8 mouse cellular contexts compared by ENCODE assay signal in genomic region chr7:110615151-110615631, GRCm38 (mm10). TPM values are rescaled to one million over a fixed set of nuclear protein-coding genes. Genes with fewer than 3 reads are reported as not detected.
DNase-seq lines count a peak whose midpoint lies in the region; ATAC-seq lines count a peak whose summit lies in the region.

No protein-coding gene starts in this region.

- H3K27me3 ChIP-seq in embryonic facial prominence, embryonic 13.5 days: no peaks in the 10 kb centered on the region; the same call in 1 of the 2 replicates
- peaks cover 5% of the 10 kb centered on the region; the same call in 1 of the 2 replicates for H3K27me3 ChIP-seq in heart, embryonic 13.5 days (replicated peaks)
- H3K27me3 ChIP-seq in kidney, embryonic 15.5 days: peaks cover 8% of the 10 kb centered on the region; the same call in 1 of the 2 replicates
- H3K27me3 ChIP-seq in liver, embryonic 11.5 days (replicated peaks; ENCODE audit: control insufficient read depth, insufficient read depth, low read length): peaks cover 57% of the 10 kb centered on the region

- peaks cover 18% of the 10 kb centered on the region for H3K4me1 ChIP-seq in embryonic facial prominence, embryonic 13.5 days
- H3K4me1 ChIP-seq in heart, embryonic 13.5 days: peaks cover 54% of the 10 kb centered on the region
- peaks cover 21% of the 10 kb centered on the region for H3K4me1 ChIP-seq in kidney, embryonic 15.5 days
- H3K4me1 ChIP-seq in liver, embryonic 11.5 days (replicated peaks; ENCODE audit: control insufficient read depth, insufficient read depth, low read length): peaks cover 11% of the 10 kb centered on the region

- DNase-seq in urinary bladder, postnatal 14 days (ENCODE audit: low spot score): peak; percentile 71
- DNase-seq in urinary bladder, postnatal 10 days (ENCODE audit: low spot score): no peak
- peak; percentile 58 for DNase-seq in liver, embryonic 11.5 days (ENCODE audit: low spot score)
- peak; percentile 42 for DNase-seq in naive thymus-derived CD4-positive, alpha-beta T cell, adult 2 months (ENCODE audit: low read depth)
- peak; percentile 53 for DNase-seq in urinary bladder, postnatal 25 days (ENCODE audit: low spot score)

- peak; percentile 43; the same call in 1 of the 2 replicates for ATAC-seq in embryonic facial prominence, embryonic 13.5 days (ENCODE audit: insufficient number of reproducible peaks, insufficient read depth, low FRiP score, low TSS enrichment, low read depth)
- no peak for ATAC-seq in heart, embryonic 13.5 days (ENCODE audit: extremely low read depth, insufficient number of reproducible peaks, low FRiP score, low TSS enrichment)
- ATAC-seq in kidney, embryonic 15.5 days (replicated peaks; ENCODE audit: low FRiP score): peak; percentile 47
- ATAC-seq in liver, embryonic 11.5 days (replicated peaks; ENCODE audit: low FRiP score): peak; percentile 25; the same call in 1 of the 2 replicates

- H3K9ac ChIP-seq in embryonic facial prominence, embryonic 13.5 days: peak overlapping the region; percentile 93
- peak overlapping the region; percentile 97 for H3K9ac ChIP-seq in heart, embryonic 13.5 days
- peak overlapping the region; percentile 92 for H3K9ac ChIP-seq in kidney, embryonic 15.5 days
- H3K9ac ChIP-seq in liver, embryonic 11.5 days (ENCODE audit: low read depth, low read length): peak overlapping the region; percentile 76

- no peaks in the 10 kb centered on the region for H3K9me3 ChIP-seq in embryonic facial prominence, embryonic 13.5 days
- H3K9me3 ChIP-seq in heart, embryonic 13.5 days: no peaks in the 10 kb centered on the region
- H3K9me3 ChIP-seq in kidney, embryonic 15.5 days (replicated peaks): no peaks in the 10 kb centered on the region
- H3K9me3 ChIP-seq in liver, embryonic 11.5 days (ENCODE audit: control insufficient read depth, low read length): no peaks in the 10 kb centered on the region

- 0% methylated on average over 20 of the region's 20 CpGs for WGBS in embryonic facial prominence, embryonic 13.5 days
- under 1% methylated on average over 19 of the region's 20 CpGs for WGBS in heart, embryonic 13.5 days
- under 1% methylated on average over 20 of the region's 20 CpGs for WGBS in kidney, embryonic 15.5 days
- 1% methylated on average over 20 of the region's 20 CpGs for WGBS in liver, embryonic 11.5 days

- peak overlapping the region; percentile 97 for H3K27ac ChIP-seq in embryonic facial prominence, embryonic 13.5 days
- peak overlapping the region; percentile 98 for H3K27ac ChIP-seq in heart, embryonic 13.5 days (replicated peaks)
- peak overlapping the region; percentile 98 for H3K27ac ChIP-seq in kidney, embryonic 15.5 days
- peak overlapping the region; percentile 85 for H3K27ac ChIP-seq in liver, embryonic 11.5 days (ENCODE audit: low read depth, low read length)

- H3K4me2 ChIP-seq in embryonic facial prominence, embryonic 13.5 days: peak overlapping the region; percentile 82
- H3K4me2 ChIP-seq in heart, embryonic 13.5 days: peak overlapping the region; percentile 78
- H3K4me2 ChIP-seq in kidney, embryonic 15.5 days: peak overlapping the region; percentile 90
- peak overlapping the region; percentile 81 for H3K4me2 ChIP-seq in liver, embryonic 11.5 days

- H3K4me3 ChIP-seq in embryonic facial prominence, embryonic 13.5 days: peak overlapping the region; percentile 92
- H3K4me3 ChIP-seq in heart, embryonic 13.5 days: peak overlapping the region; percentile 92
- peak overlapping the region; percentile 77 for H3K4me3 ChIP-seq in kidney, embryonic 15.5 days (replicated peaks)
- H3K4me3 ChIP-seq in liver, embryonic 11.5 days (ENCODE audit: low read depth, low read length): peak overlapping the region; percentile 74

- H3K36me3 ChIP-seq in embryonic facial prominence, embryonic 13.5 days: no peaks in the 10 kb centered on the region
- H3K36me3 ChIP-seq in heart, embryonic 13.5 days: no peaks in the 10 kb centered on the region
- no peaks in the 10 kb centered on the region for H3K36me3 ChIP-seq in kidney, embryonic 15.5 days
- H3K36me3 ChIP-seq in liver, embryonic 11.5 days (ENCODE audit: control insufficient read depth, insufficient read depth, low read length): no peaks in the 10 kb centered on the region

RNA-seq across cellular contexts. Expression of gene Sbf2, which starts 0.5 kb away (rescaled TPM):
- 29.9 and 31.6 TPM in 2 replicates for polyA plus RNA-seq in embryonic facial prominence, embryonic 13.5 days (2015; fragmentation: Nextera tagmentation; extraction: Ambion mirVana)
- 25.7 and 26.6 TPM in 2 replicates for polyA plus RNA-seq in heart, embryonic 13.5 days (2015; fragmentation: Nextera tagmentation; extraction: Ambion mirVana)
- 38.5 and 38.9 TPM in 2 replicates for polyA plus RNA-seq in kidney, embryonic 15.5 days (2015; fragmentation: Nextera tagmentation; extraction: Ambion mirVana)
- 13.8 and 14.6 TPM in 2 replicates for polyA plus RNA-seq in liver, embryonic 11.5 days (2014; fragmentation: Nextera tagmentation; extraction: Ambion mirVana)

RNA-seq across cellular contexts. Expression of gene Adm, which starts 12.3 kb away (rescaled TPM):
- 2.9 TPM in 2 replicates for polyA plus RNA-seq in embryonic facial prominence, embryonic 13.5 days (2015; fragmentation: Nextera tagmentation; extraction: Ambion mirVana)
- 9.8 and 12.0 TPM in 2 replicates for polyA plus RNA-seq in heart, embryonic 13.5 days (2015; fragmentation: Nextera tagmentation; extraction: Ambion mirVana)
- polyA plus RNA-seq in kidney, embryonic 15.5 days (2015; fragmentation: Nextera tagmentation; extraction: Ambion mirVana): 9.9 and 12.5 TPM in 2 replicates
- polyA plus RNA-seq in liver, embryonic 11.5 days (2014; fragmentation: Nextera tagmentation; extraction: Ambion mirVana): 8.8 and 10.6 TPM in 2 replicates
